Mouse (Mus musculus) CH12.LX (cell line): ENCODE results near the gene Mrpl33. TPM values are rescaled to one million over a fixed set of nuclear protein-coding genes. Genes with fewer than 3 reads are reported as not detected.

ENCODE experiments used
- DNase-seq: peaks from one replicate; pipeline ENCODE4 v3.0.0-alpha.2; 2013; ENCODE audit errors: extremely low read depth
- H3K27ac ChIP-seq: 2 replicates; pipeline ENCODE4 v1.5.1; 2012; ENCODE audit warnings: low read depth, mild to moderate bottlenecking, control low read depth, moderate library complexity; ENCODE audit not compliant: insufficient read depth
- H3K27me3 ChIP-seq: replicated peaks from 2 replicates; pipeline ENCODE3; 2012; ENCODE audit warnings: inconsistent platforms
- H3K36me3 ChIP-seq, 2 experiments: replicated peaks in 1 of 2; 2 replicates each; pipeline versions ENCODE3 to v1.6.1; 2012; ENCODE audit warnings: inconsistent platforms in 1 of 2, low read length in 1 of 2, mild to moderate bottlenecking in 1 of 2, mixed read lengths in 1 of 2, moderate library complexity in 1 of 2; ENCODE audit not compliant: control insufficient read depth in 1 of 2, insufficient read depth in 1 of 2
- H3K4me1 ChIP-seq, 2 experiments: 2 replicates each; pipeline ENCODE4 v1.6.1; 2012; ENCODE audit warnings: inconsistent platforms in 1 of 2, moderate library complexity in 1 of 2; ENCODE audit not compliant: insufficient read depth in 2 of 2, control insufficient read depth in 1 of 2
- H3K4me2 ChIP-seq: 2 replicates; pipeline ENCODE4 v1.6.1; 2012; ENCODE audit warnings: low read depth, mild to moderate bottlenecking, control low read depth; ENCODE audit not compliant: poor library complexity, insufficient read depth, severe bottlenecking
- H3K4me3 ChIP-seq, 3 experiments: fragments of 150-350 bp in 1 of 3; sonication (generic) in 1 of 3; replicated peaks in 1 of 3; 2 replicates each; pipeline versions ENCODE3 to v1.5.1; 2011 to 2012; ENCODE audit warnings: low read depth in 2 of 3, low read length in 2 of 3, mild to moderate bottlenecking in 2 of 3, moderate library complexity in 2 of 3, control low read depth in 1 of 3, improper control_type of control experiment in 1 of 3, inconsistent platforms in 1 of 3, mixed read lengths in 1 of 3; ENCODE audit not compliant: poor library complexity in 1 of 3
- H3K79me2 ChIP-seq: replicated peaks from 2 replicates; pipeline ENCODE4 v1.6.1; 2012; ENCODE audit warnings: mild to moderate bottlenecking, moderate library complexity; ENCODE audit not compliant: control insufficient read depth, poor library complexity, insufficient read depth, severe bottlenecking; ENCODE audit errors: extremely low read depth
- H3K9ac ChIP-seq: 2 replicates; pipeline ENCODE4 v1.6.1; 2012; ENCODE audit warnings: low read depth, mild to moderate bottlenecking, control low read depth, moderate library complexity; ENCODE audit not compliant: insufficient read depth
- H3K9me3 ChIP-seq: replicated peaks from 2 replicates; pipeline ENCODE3; 2012; ENCODE audit warnings: low read length, inconsistent platforms, mixed read lengths
- BHLHE40 ChIP-seq: IDR thresholded peaks from 2 replicates; pipeline ENCODE4 v1.6.1; 2011; ENCODE audit warnings: mild to moderate bottlenecking, low read depth, low read length, improper control_type of control experiment
- CHD1 ChIP-seq: IDR thresholded peaks from 2 replicates; pipeline ENCODE4 v1.6.1; 2012; ENCODE audit warnings: low read depth, low read length, improper control_type of control experiment, inconsistent platforms
- CTCF ChIP-seq, 2 experiments: IDR thresholded peaks in 1 of 2; conservative IDR thresholded peaks in 1 of 2; 2 replicates each; pipeline ENCODE4 v1.5.1; 2011 to 2012; ENCODE audit warnings: low read depth in 2 of 2, low read length in 2 of 2, improper control_type of control experiment in 1 of 2, inconsistent platforms in 1 of 2, mild to moderate bottlenecking in 1 of 2, moderate library complexity in 1 of 2
- ETS1 ChIP-seq: conservative IDR thresholded peaks from 2 replicates; pipeline ENCODE4 v1.6.1; 2012; ENCODE audit warnings: low read depth, mild to moderate bottlenecking, inconsistent platforms, low read length, improper control_type of control experiment, moderate library complexity
- GABPA ChIP-seq: IDR thresholded peaks from 2 replicates; pipeline ENCODE4 v1.6.1; 2012; ENCODE audit warnings: low read depth, low read length, improper control_type of control experiment, inconsistent platforms; ENCODE audit not compliant: insufficient replicate concordance
- HCFC1 ChIP-seq: IDR thresholded peaks from 2 replicates; pipeline ENCODE4 v1.6.1; 2012; ENCODE audit warnings: low read depth, mild to moderate bottlenecking, inconsistent platforms, low read length, improper control_type of control experiment
- IRF4 ChIP-seq: IDR thresholded peaks from 2 replicates; pipeline ENCODE4 v1.6.1; 2014; ENCODE audit warnings: low read depth, mild to moderate bottlenecking, inconsistent platforms, low read length, improper control_type of control experiment
- JUND ChIP-seq: conservative IDR thresholded peaks from 2 replicates; pipeline ENCODE4 v1.6.1; 2011; ENCODE audit warnings: low read depth, low read length, improper control_type of control experiment
- MXI1 ChIP-seq: IDR thresholded peaks from 2 replicates; pipeline ENCODE4 v1.6.1; 2011; ENCODE audit warnings: mild to moderate bottlenecking, low read depth, low read length, improper control_type of control experiment
- PAX5 ChIP-seq: IDR thresholded peaks from 2 replicates; pipeline ENCODE4 v1.6.1; 2012; ENCODE audit warnings: low read length, inconsistent platforms, mixed read lengths
- RAD21 ChIP-seq: IDR thresholded peaks from 2 replicates; pipeline ENCODE4 v1.6.1; 2011; ENCODE audit warnings: low read depth, mild to moderate bottlenecking, low read length, improper control_type of control experiment, moderate library complexity
- RCOR1 ChIP-seq: conservative IDR thresholded peaks from 2 replicates; pipeline ENCODE4 v1.6.1; 2012; ENCODE audit warnings: low read depth, mild to moderate bottlenecking, inconsistent platforms, low read length, improper control_type of control experiment
- SMC3 ChIP-seq: IDR thresholded peaks from 2 replicates; pipeline ENCODE4 v1.6.1; 2011; ENCODE audit warnings: low read depth, low read length, improper control_type of control experiment
- TBP ChIP-seq: conservative IDR thresholded peaks from 2 replicates; pipeline ENCODE4 v1.6.1; 2011; ENCODE audit warnings: low read depth, low read length, improper control_type of control experiment
- TCF12 ChIP-seq: IDR thresholded peaks from 2 replicates; pipeline ENCODE4 v1.6.1; 2014; ENCODE audit warnings: low read depth, mild to moderate bottlenecking, inconsistent platforms, low read length, improper control_type of control experiment
- UBTF ChIP-seq: IDR thresholded peaks from 2 replicates; pipeline ENCODE4 v1.6.1; 2012; ENCODE audit warnings: low read depth, mild to moderate bottlenecking, inconsistent platforms, low read length, improper control_type of control experiment, moderate library complexity
- USF2 ChIP-seq: conservative IDR thresholded peaks from 2 replicates; pipeline ENCODE4 v1.6.1; 2011; ENCODE audit warnings: low read depth, low read length, improper control_type of control experiment
- ZC3H11A ChIP-seq: IDR thresholded peaks from 2 replicates; pipeline ENCODE4 v1.6.1; 2012; ENCODE audit warnings: low read depth, mild to moderate bottlenecking, inconsistent platforms, low read length, improper control_type of control experiment
- ZKSCAN1 ChIP-seq: IDR thresholded peaks from 2 replicates; pipeline ENCODE4 v1.6.1; 2012; ENCODE audit warnings: low read depth, inconsistent platforms, low read length, improper control_type of control experiment, borderline replicate concordance
- ZMIZ1 ChIP-seq: IDR thresholded peaks from 2 replicates; pipeline ENCODE4 v1.6.1; 2012; ENCODE audit warnings: low read depth, mild to moderate bottlenecking, inconsistent platforms, low read length, improper control_type of control experiment
- dilution Hi-C: fragments of 300-500 bp; cut with MboI; formaldehyde crosslinking; loops from 2 replicates; pipeline ENCODE4 v1.14.3; 2020; ENCODE audit warnings: low sequenced_read_pairs; ENCODE audit not compliant: extremely low pct_unique_long_range_greater_than_20kb, extremely low pct_ligation_motif_present
- in situ Hi-C: fragments of 300-500 bp; cut with MboI; formaldehyde crosslinking; loops from 3 replicates; pipeline ENCODE4 v1.14.3; 2019; ENCODE audit warnings: low sequenced_read_pairs, low pct_ligation_motif_present, low pct_unique_long_range_greater_than_20kb, mixed read lengths
- polyA plus RNA-seq: library from polyadenylated mRNA; unstranded; fragments of >175 nt; gene quantifications from 2 replicates; pipeline ENCODE4 v1.2.1, GENCODE M21; 2012; ENCODE audit warnings: low read depth; ENCODE audit not compliant: insufficient read length
- total RNA-seq, 2 experiments: library from RNA; depleted of rRNA; stranded (reverse); fragments of 300-350 nt in 1 of 2; fragments of >200 nt in 1 of 2; gene quantifications; 2 replicates each; pipeline ENCODE4 v1.2.3; 2012 to 2014

The Mrpl33 gene
- total and polyA plus RNA-seq, 3 experiments, result 114 to 336 (median 168) TPM

- TF ChIP-seq BHLHE40, result no peak
- TF ChIP-seq CTCF (conservative IDR thresholded peaks at IDR 0.05 in 1 of 2, IDR thresholded peaks at IDR 0.05 in 1 of 2; ENCODE audit: low read depth in 2 of 2, low read length in 2 of 2), result no peak
- no peak for TF ChIP-seq PAX5
- no peak for TF ChIP-seq TCF12
- no peak for TF ChIP-seq MXI1
- no peak for TF ChIP-seq ZC3H11A
- no peak for TF ChIP-seq RCOR1
- no peak for TF ChIP-seq ETS1
- TF ChIP-seq GABPA, result no peak
- TF ChIP-seq UBTF, result no peak
- TF ChIP-seq CHD1, result no peak
- no peak for TF ChIP-seq HCFC1
- H3K79me2 ChIP-seq, result no peaks in the 10 kb centered on the region
- H3K9ac ChIP-seq, result no peak overlapping the region
- H3K4me3 ChIP-seq, result no peak overlapping the region
- H3K4me2 ChIP-seq, result no peak overlapping the region
- no peaks in the 10 kb centered on the region for H3K9me3 ChIP-seq
- H3K36me3 ChIP-seq, result peaks cover 16 to 65% of the 10 kb centered on the region in 2 experiments
- no peak overlapping the region for H3K27ac ChIP-seq
- dilution Hi-C loops, result no loop called here
- in situ Hi-C loops, result no loop called here
- H3K27me3 ChIP-seq, result no peaks in the 10 kb centered on the region
- H3K4me1 ChIP-seq, result no peaks in the 10 kb centered on the region; a peak in 1 of 4 replicates
- DNase-seq, result no peak
Measured at GRCm38 (mm10) chr5:31706826-31707225, 110.1 kb downstream of the Mrpl33 start.

DNA sequence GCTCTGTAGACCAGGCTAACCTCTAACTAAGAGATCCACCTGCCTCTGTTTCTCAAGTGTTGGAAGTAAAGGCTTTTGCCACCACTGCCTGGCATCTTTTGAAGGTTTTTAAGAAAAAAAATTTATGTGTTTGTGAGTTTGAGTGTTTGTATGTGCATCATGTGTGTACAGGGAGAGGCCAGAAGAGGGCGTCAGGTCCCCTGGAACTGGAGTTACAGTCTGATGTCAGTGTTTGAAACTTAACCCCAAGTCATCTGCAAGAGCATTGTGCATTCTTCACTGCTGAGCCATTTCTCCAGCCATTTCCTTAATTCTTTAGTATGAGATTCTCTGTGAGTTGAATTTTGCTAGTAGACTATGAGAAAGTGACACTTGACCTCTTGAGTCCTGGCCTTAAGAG, 112.7 kb downstream of the Mrpl33 start:
- peak; percentile 25 for DNase-seq

More for the DNA sequence above, 112.7 kb downstream of the Mrpl33 start:
- no peaks in the 10 kb centered on the region for H3K79me2 ChIP-seq
- H3K4me1 ChIP-seq, result peaks cover 6 to 8% of the 10 kb centered on the region in 2 experiments; a peak in 2 of 4 replicates
- no peak for TF ChIP-seq TBP
- no peak for TF ChIP-seq IRF4
- no peak for TF ChIP-seq ZMIZ1
- TF ChIP-seq SMC3, result peak; percentile 53
- peak; percentile 50 for TF ChIP-seq RAD21
- no peak for TF ChIP-seq ZKSCAN1
- no peak for TF ChIP-seq USF2
- TF ChIP-seq JUND, result no peak
- peak in 1 of 2 experiments; percentile 56; a peak in 3 of 4 replicates for TF ChIP-seq CTCF (conservative IDR thresholded peaks at IDR 0.05 in 1 of 2, IDR thresholded peaks at IDR 0.05 in 1 of 2; ENCODE audit: low read depth in 2 of 2, low read length in 2 of 2)
- TF ChIP-seq ETS1, result no peak
- H3K4me2 ChIP-seq, result no peak overlapping the region
- no peak overlapping the region for H3K27ac ChIP-seq
- H3K36me3 ChIP-seq, result peaks cover 6 to 49% of the 10 kb centered on the region in 2 experiments
- H3K9ac ChIP-seq, result no peak overlapping the region
- dilution Hi-C loops (no loop called here), in situ Hi-C loops (no loop called here)
- no peak overlapping the region for H3K4me3 ChIP-seq
- no peaks in the 10 kb centered on the region for H3K9me3 ChIP-seq
- no peaks in the 10 kb centered on the region for H3K27me3 ChIP-seq
